Mouse (Mus musculus) heart, adult 10 weeks (tissue): ENCODE data around the gene Tkt. TPM values are rescaled to one million over a fixed set of nuclear protein-coding genes. Genes with fewer than 3 reads are reported as not detected.

Source experiments
- polyA plus RNA-seq: library from polyadenylated mRNA; stranded (reverse); fragments of 350-450 nt; fragmentation: Illumina TruSeq; extraction: RNeasy Lipid Tissue Mini Kit (QIAGEN cat#74804); gene quantifications from one replicate; pipeline ENCODE4 v1.2.3, GENCODE M21; 2014; ENCODE audit warnings: low read depth, low replicate concordance

The Tkt gene
- 40.2 TPM for polyA plus RNA-seq

DNA sequence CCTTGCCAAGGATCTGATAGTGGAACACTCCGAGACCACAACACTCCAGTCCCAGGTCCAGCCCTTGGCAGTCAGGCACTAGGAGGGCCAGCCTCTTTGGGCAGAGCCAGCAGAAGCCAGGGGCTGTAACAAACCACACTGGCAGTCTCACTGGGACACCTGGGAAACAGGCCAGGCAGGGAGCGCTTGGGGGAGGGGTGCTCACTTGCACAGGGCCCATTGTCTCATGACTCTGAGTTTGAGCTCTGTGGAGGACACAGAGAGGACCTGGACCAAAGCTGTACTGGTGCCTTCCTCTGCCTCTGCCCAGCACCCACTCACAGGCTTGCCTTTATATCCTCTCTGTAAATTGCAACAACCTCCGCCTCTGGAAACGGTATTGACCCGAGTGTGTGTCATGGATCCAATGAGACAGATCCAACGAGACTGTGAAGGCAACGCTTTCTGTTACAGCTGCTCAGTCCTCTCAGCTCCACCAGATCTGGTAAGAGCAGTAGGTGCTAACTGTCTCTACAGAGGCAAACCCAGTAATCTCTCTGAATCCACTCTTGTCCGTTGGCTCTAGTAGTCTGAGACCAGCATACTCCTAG lies at the start of gene Tkt:
TSS of gene Tkt (plus strand) at position 229 of the 590 bp plus-strand sequence.

Other genes with a start within 250 kb of the Tkt start
- 9.0 TPM for gene Dcp1a, start 68.8 kb upstream of the Tkt start, polyA plus RNA-seq
- 2.6 TPM for gene Cacna1d, start 56.9 kb upstream of the Tkt start, polyA plus RNA-seq
- gene Prkcd, start 77.9 kb downstream of the Tkt start, polyA plus RNA-seq, result 21.5 TPM
- 8.2 TPM for gene Rft1, start 106.0 kb downstream of the Tkt start, polyA plus RNA-seq
- 5.4 TPM for gene Sfmbt1, start 166.5 kb downstream of the Tkt start, polyA plus RNA-seq